Mouse (Mus musculus) MEL (cell line): ENCODE measurements around the gene Polk. TPM values are rescaled to one million over a fixed set of nuclear protein-coding genes. Genes with fewer than 3 reads are reported as not detected.

Experiments used
- DNase-seq: peaks from one replicate; pipeline ENCODE4 v3.0.0; 2011; ENCODE audit warnings: low read depth, low spot score
- H3K27ac ChIP-seq: 2 replicates; pipeline ENCODE4 v1.5.1; 2012; ENCODE audit warnings: low read depth, mild to moderate bottlenecking, control low read depth, low read length, moderate library complexity; ENCODE audit not compliant: control insufficient read depth
- H3K27me3 ChIP-seq, 2 experiments: fragments of 150-350 bp in 1 of 2; sonication (generic) in 1 of 2; 2 replicates each; pipeline ENCODE4 v1.6.1; 2012; ENCODE audit warnings: low read length in 2 of 2, mild to moderate bottlenecking in 2 of 2, improper control_type of control experiment in 1 of 2, moderate library complexity in 1 of 2; ENCODE audit not compliant: insufficient read depth in 2 of 2, control insufficient read depth in 1 of 2
- H3K36me3 ChIP-seq, 2 experiments: 2 replicates each; pipeline ENCODE4 v1.6.1; 2012 to 2014; ENCODE audit warnings: low read length in 2 of 2, improper control_type of control experiment in 1 of 2, inconsistent platforms in 1 of 2, mild to moderate bottlenecking in 1 of 2; ENCODE audit not compliant: insufficient read depth in 2 of 2, control insufficient read depth in 1 of 2
- H3K4me1 ChIP-seq, 2 experiments: fragments of 150-350 bp in 1 of 2; sonication (generic) in 1 of 2; 2 replicates each; pipeline ENCODE4 v1.6.1; 2012; ENCODE audit warnings: low read length in 2 of 2, improper control_type of control experiment in 1 of 2, mild to moderate bottlenecking in 1 of 2; ENCODE audit not compliant: insufficient read depth in 2 of 2, control insufficient read depth in 1 of 2
- H3K4me3 ChIP-seq, 2 experiments: fragments of 150-350 bp in 1 of 2; sonication (generic) in 1 of 2; 2 replicates each; pipeline ENCODE4 v1.5.1; 2012; ENCODE audit warnings: low read depth in 2 of 2, low read length in 2 of 2, mild to moderate bottlenecking in 2 of 2, moderate library complexity in 2 of 2, control low read depth in 1 of 2, improper control_type of control experiment in 1 of 2; ENCODE audit not compliant: control insufficient read depth in 1 of 2, insufficient read depth in 1 of 2
- H3K79me2 ChIP-seq: 2 replicates; pipeline ENCODE4 v1.6.1; 2012; ENCODE audit warnings: mild to moderate bottlenecking, low read length, moderate library complexity; ENCODE audit not compliant: control insufficient read depth, poor library complexity, insufficient read depth
- H3K9ac ChIP-seq: 2 replicates; pipeline ENCODE4 v1.6.1; 2012; ENCODE audit warnings: low read depth, mild to moderate bottlenecking, control low read depth, low read length, moderate library complexity; ENCODE audit not compliant: control insufficient read depth, poor library complexity, severe bottlenecking
- H3K9me3 ChIP-seq: fragments of 150-350 bp; sonication (generic); replicated peaks from 2 replicates; pipeline ENCODE4 v1.6.1; 2012; ENCODE audit warnings: mild to moderate bottlenecking, low read length, improper control_type of control experiment, moderate library complexity; ENCODE audit not compliant: insufficient read depth
- CHD1 ChIP-seq: IDR thresholded peaks from 2 replicates; pipeline ENCODE4 v1.6.1; 2012; ENCODE audit warnings: low read depth, mild to moderate bottlenecking, inconsistent platforms, low read length, improper control_type of control experiment
- CHD2 ChIP-seq: IDR thresholded peaks from 2 replicates; pipeline ENCODE4 v1.6.1; 2011; ENCODE audit warnings: low read length, improper control_type of control experiment
- CTCF ChIP-seq, 3 experiments: IDR thresholded peaks in 2 of 3; conservative IDR thresholded peaks in 1 of 3; 2 replicates each; pipeline ENCODE4 v1.5.1; 2011 to 2012; ENCODE audit warnings: low read length in 3 of 3, low read depth in 2 of 3, mild to moderate bottlenecking in 2 of 3, improper control_type of control experiment in 1 of 3, inconsistent platforms in 1 of 3, mixed read lengths in 1 of 3, moderate library complexity in 1 of 3; ENCODE audit not compliant: control insufficient read depth in 1 of 3, insufficient read depth in 1 of 3, poor library complexity in 1 of 3, severe bottlenecking in 1 of 3
- E2F4 ChIP-seq: IDR thresholded peaks from 2 replicates; pipeline ENCODE4 v1.6.1; 2011; ENCODE audit warnings: low read depth, low read length, improper control_type of control experiment, borderline replicate concordance
- ELF1 ChIP-seq: IDR thresholded peaks from 2 replicates; pipeline ENCODE4 v1.6.1; 2014; ENCODE audit warnings: low read depth, mild to moderate bottlenecking, inconsistent platforms, low read length, improper control_type of control experiment, moderate library complexity
- EP300 ChIP-seq, 2 experiments: IDR thresholded peaks; 2 replicates each; pipeline ENCODE4 v1.6.1; 2011; ENCODE audit warnings: improper control_type of control experiment in 2 of 2, low read length in 2 of 2, low read depth in 1 of 2, mild to moderate bottlenecking in 1 of 2
- ETS1 ChIP-seq: IDR thresholded peaks from 2 replicates; pipeline ENCODE4 v1.6.1; 2012; ENCODE audit warnings: low read depth, mild to moderate bottlenecking, inconsistent platforms, low read length, improper control_type of control experiment, moderate library complexity
- GABPA ChIP-seq: IDR thresholded peaks from 2 replicates; pipeline ENCODE4 v1.6.1; 2012; ENCODE audit warnings: low read depth, mild to moderate bottlenecking, inconsistent platforms, low read length, improper control_type of control experiment, moderate library complexity
- GATA1 ChIP-seq: IDR thresholded peaks from 2 replicates; pipeline ENCODE4 v1.6.1; 2011; ENCODE audit warnings: low read depth, low read length, improper control_type of control experiment
- HCFC1 ChIP-seq: IDR thresholded peaks from 2 replicates; pipeline ENCODE4 v1.6.1; 2012; ENCODE audit warnings: low read depth, mild to moderate bottlenecking, inconsistent platforms, low read length, improper control_type of control experiment, moderate library complexity
- JUND ChIP-seq: IDR thresholded peaks from 2 replicates; pipeline ENCODE4 v1.6.1; 2011; ENCODE audit warnings: low read depth, mild to moderate bottlenecking, improper control_type of control experiment, low read length
- MAFK ChIP-seq: IDR thresholded peaks from 2 replicates; pipeline ENCODE4 v1.6.1; 2011; ENCODE audit warnings: low read depth, mild to moderate bottlenecking, low read length, improper control_type of control experiment, borderline replicate concordance
- MEF2A ChIP-seq: IDR thresholded peaks from 2 replicates; pipeline ENCODE4 v1.6.1; 2014; ENCODE audit warnings: low read depth, mild to moderate bottlenecking, inconsistent platforms, low read length, improper control_type of control experiment; ENCODE audit not compliant: poor library complexity, insufficient replicate concordance, severe bottlenecking; ENCODE audit errors: extremely low read depth
- MYB ChIP-seq: IDR thresholded peaks from 2 replicates; pipeline ENCODE4 v1.6.1; 2011; ENCODE audit warnings: mild to moderate bottlenecking, low read depth, low read length, improper control_type of control experiment
- MYC ChIP-seq: IDR thresholded peaks from 2 replicates; pipeline ENCODE4 v1.6.1; 2011; ENCODE audit warnings: low read depth, mild to moderate bottlenecking, low read length, improper control_type of control experiment, moderate library complexity
- NELFE ChIP-seq: IDR thresholded peaks from 2 replicates; pipeline ENCODE4 v1.6.1; 2011; ENCODE audit warnings: low read depth, low read length, improper control_type of control experiment
- POLR2AphosphoS2 ChIP-seq: IDR thresholded peaks from 2 replicates; pipeline ENCODE4 v1.6.1; 2011; ENCODE audit warnings: low read length, improper control_type of control experiment
- POLR2AphosphoS5 ChIP-seq: IDR thresholded peaks from 2 replicates; pipeline ENCODE4 v1.6.1; 2012; ENCODE audit warnings: low read depth, borderline replicate concordance, mild to moderate bottlenecking, inconsistent platforms, low read length, moderate library complexity, mixed read lengths
- RAD21 ChIP-seq: IDR thresholded peaks from 2 replicates; pipeline ENCODE4 v1.6.1; 2011; ENCODE audit warnings: mild to moderate bottlenecking, low read depth, low read length, improper control_type of control experiment
- SMC3 ChIP-seq: IDR thresholded peaks from 2 replicates; pipeline ENCODE4 v1.6.1; 2011; ENCODE audit warnings: low read depth, low read length, improper control_type of control experiment
- TAL1 ChIP-seq: IDR thresholded peaks from 2 replicates; pipeline ENCODE4 v1.6.1; 2012; ENCODE audit warnings: mild to moderate bottlenecking, inconsistent platforms, low read length, moderate library complexity, mixed read lengths
- USF1 ChIP-seq: IDR thresholded peaks from 2 replicates; pipeline ENCODE4 v1.6.1; 2014; ENCODE audit warnings: low read depth, mild to moderate bottlenecking, inconsistent platforms, low read length, improper control_type of control experiment, moderate library complexity
- ZC3H11A ChIP-seq: IDR thresholded peaks from 2 replicates; pipeline ENCODE4 v1.6.1; 2012; ENCODE audit warnings: low read depth, mild to moderate bottlenecking, inconsistent platforms, low read length, improper control_type of control experiment
- ZNF384 ChIP-seq: IDR thresholded peaks from 2 replicates; pipeline ENCODE4 v1.6.1; 2012; ENCODE audit warnings: low read depth, mild to moderate bottlenecking, inconsistent platforms, low read length, improper control_type of control experiment
- polyA plus RNA-seq, 2 experiments: library from polyadenylated mRNA; stranded (reverse) in 1 of 2; unstranded in 1 of 2; fragments of >175 nt in 1 of 2; fragments of >200 nt in 1 of 2; gene quantifications; 2 replicates each; pipeline versions ENCODE4 v1.2.1 to v1.2.4; 2012; ENCODE audit warnings: low replicate concordance in 2 of 2, low read depth in 1 of 2; ENCODE audit not compliant: insufficient read length in 2 of 2, insufficient read depth in 1 of 2, missing spikeins in 1 of 2
- total RNA-seq: library from RNA; depleted of rRNA; stranded (reverse); fragments of 300-350 nt; gene quantifications from 2 replicates; pipeline ENCODE4 v1.2.3, GENCODE M21; 2012

Polk gene
- total and polyA plus RNA-seq, 3 experiments: 2.9 to 3.6 TPM; not detected in 1

GRCm38 (mm10) chr13:96527022-96527421 lies 15.4 kb downstream of the Polk start (continued):
- TF ChIP-seq MEF2A (no peak), CTCF (IDR thresholded peaks at IDR 0.05 in 2 of 3, conservative IDR thresholded peaks at IDR 0.05 in 1 of 3; ENCODE audit: control insufficient read depth in 1 of 3, insufficient read depth in 1 of 3, low read depth in 2 of 3, low read length in 3 of 3, poor library complexity in 1 of 3, severe bottlenecking in 1 of 3) (no peak), POLR2AphosphoS5 (no peak), NELFE (no peak), ZC3H11A (no peak), EP300 (IDR thresholded peaks at IDR 0.05; ENCODE audit: low read depth in 1 of 2, low read length in 2 of 2) (peak; percentile 56 to 63; a peak in 3 of 4 replicates), CHD2 (no peak), POLR2AphosphoS2 (no peak), E2F4 (no peak), GABPA (no peak), MAFK (no peak), ELF1 (no peak), JUND (no peak), CHD1 (no peak), MYB (no peak), GATA1 (peak; percentile 54), ETS1 (no peak), MYC (no peak), USF1 (peak; percentile 38; the same call in 1 of the 2 replicates), HCFC1 (no peak), TAL1 (no peak)

GRCm38 (mm10) chr13:96521294-96521693 lies 21.1 kb downstream of the Polk start:
- H3K79me2 ChIP-seq: no peaks in the 10 kb centered on the region
- H3K4me3 ChIP-seq: no peak overlapping the region
- no peaks in the 10 kb centered on the region for H3K27me3 ChIP-seq
- DNase-seq: no peak
- no peak overlapping the region for H3K27ac ChIP-seq
- TF ChIP-seq E2F4: no peak
- no peak for TF ChIP-seq MYC
- no peak for TF ChIP-seq EP300 (IDR thresholded peaks at IDR 0.05; ENCODE audit: low read depth in 1 of 2, low read length in 2 of 2)
- TF ChIP-seq ZNF384: no peak
- no peak for TF ChIP-seq TAL1
- no peak for TF ChIP-seq CHD1
- no peak for TF ChIP-seq RAD21
- no peak for TF ChIP-seq SMC3
- TF ChIP-seq POLR2AphosphoS2: no peak
- no peaks in the 10 kb centered on the region; a peak in 1 of 4 replicates for H3K36me3 ChIP-seq
- H3K4me1 ChIP-seq: no peaks in the 10 kb centered on the region
- no peaks in the 10 kb centered on the region for H3K9me3 ChIP-seq
- no peak overlapping the region for H3K9ac ChIP-seq
